Mouse (Mus musculus) urinary bladder, postnatal 14 days (tissue): ENCODE results near the gene Asap3.
A peak's percentile ranks its signal among the peaks of the same experiment; 100 is the strongest.

Experiments used
- DNase-seq: peaks from one replicate; pipeline ENCODE4 v3.0.0; 2021; ENCODE audit warnings: low spot score

The Asap3 gene

GRCm38 (mm10) chr4:136181367-136181766 lies 24.8 kb upstream of the Asap3 start:
- DNase-seq = no peak

- peak; percentile 80 for DNase-seq
These were observed 20.8 kb upstream of the Asap3 start for GRCm38 (mm10) chr4:136185375-136185774.

- DNase-seq = no peak
These were observed 19.9 kb upstream of the Asap3 start for GRCm38 (mm10) chr4:136186315-136186714.

GRCm38 (mm10) chr4:136186739-136187472 lies 19.3 kb upstream of the Asap3 start:
- peak; percentile 67 for DNase-seq

GRCm38 (mm10) chr4:136188973-136189737 lies 17.0 kb upstream of the Asap3 start:
- DNase-seq = no peak

GRCm38 (mm10) chr4:136189912-136190311 lies 16.3 kb upstream of the Asap3 start:
- no peak for DNase-seq

GRCm38 (mm10) chr4:136193571-136193970 lies 12.6 kb upstream of the Asap3 start:
- no peak for DNase-seq

GRCm38 (mm10) chr4:136195029-136195428 lies 11.1 kb upstream of the Asap3 start:
- no peak for DNase-seq

- no peak for DNase-seq
These were observed 10.5 kb upstream of the Asap3 start for GRCm38 (mm10) chr4:136195629-136196028.

GRCm38 (mm10) chr4:136196201-136196600 lies 10.0 kb upstream of the Asap3 start:
- no peak for DNase-seq

- DNase-seq = no peak
These were observed 7.3 kb upstream of the Asap3 start for GRCm38 (mm10) chr4:136198846-136199245.

- DNase-seq = peak; percentile 55
These were observed 6.4 kb upstream of the Asap3 start for GRCm38 (mm10) chr4:136199562-136200292.

GRCm38 (mm10) chr4:136202509-136202908 lies 3.7 kb upstream of the Asap3 start:
- DNase-seq = peak; percentile 78

- DNase-seq = no peak
These were observed 1.4 kb upstream of the Asap3 start for GRCm38 (mm10) chr4:136204775-136205174.

GRCm38 (mm10) chr4:136206943-136207342 lies 778 bp downstream of the Asap3 start:
- DNase-seq = no peak

- DNase-seq = no peak
These were observed 4.8 kb downstream of the Asap3 start for GRCm38 (mm10) chr4:136210931-136211330.

GRCm38 (mm10) chr4:136213629-136214028 lies 7.5 kb downstream of the Asap3 start:
- DNase-seq = peak; percentile 48

GRCm38 (mm10) chr4:136214828-136215227 lies 8.7 kb downstream of the Asap3 start:
- no peak for DNase-seq

GRCm38 (mm10) chr4:136215576-136215975 lies 9.4 kb downstream of the Asap3 start:
- no peak for DNase-seq

- DNase-seq = no peak
These were observed 10.9 kb downstream of the Asap3 start for GRCm38 (mm10) chr4:136217063-136217462.

- DNase-seq = peak; percentile 83
These were observed 12.5 kb downstream of the Asap3 start for GRCm38 (mm10) chr4:136218595-136219214.

GRCm38 (mm10) chr4:136220133-136220775 lies 14.1 kb downstream of the Asap3 start:
- DNase-seq = no peak
